ENCODE assay signal across 25 mouse cellular contexts in the genomic region with DNA sequence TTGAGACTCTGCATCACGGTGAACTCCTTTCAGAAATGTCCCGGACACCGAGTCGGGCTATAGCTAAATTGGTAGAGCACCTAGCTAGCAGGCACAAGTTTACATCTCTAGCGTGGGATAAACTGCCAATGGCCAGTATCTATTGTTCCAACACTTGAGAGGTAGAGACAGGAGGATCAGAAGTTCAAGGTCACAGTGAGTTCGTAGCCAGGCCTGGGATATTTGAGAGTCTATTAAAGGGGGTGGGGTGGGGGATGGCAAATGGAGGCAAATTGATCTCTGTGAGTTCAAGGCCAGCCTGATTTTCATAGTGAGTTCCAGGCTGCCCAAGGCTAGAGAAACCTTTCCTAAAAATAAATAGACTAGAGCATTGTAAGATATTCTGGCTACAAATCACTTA. TPM values are rescaled to one million over a fixed set of nuclear protein-coding genes. Genes with fewer than 3 reads are reported as not detected.
DNase-seq lines count a peak whose midpoint lies in the region; TF ChIP-seq lines count a peak whose summit lies in the region.
"Had no signal": no experiment of that assay in that cellular context is flagged by ENCODE, and none has a peak within 500 bp of the region (broad histone marks: within the 10 kb centered on the region; RNA-seq: fewer than 3 reads in every experiment).

No protein-coding gene starts in this region.

- no peaks in the 10 kb centered on the region for H3K36me3 ChIP-seq in macrophage (ENCODE audit: inconsistent target)
- H3K36me3 ChIP-seq: embryonic facial prominence, embryonic 10.5 days; embryonic facial prominence, embryonic 12.5 days; forebrain, embryonic 15.5 days had no signal

- peak; percentile 56 for DNase-seq in heart, adult 11 months
- DNase-seq in heart, postnatal 36 days: no peak
- DNase-seq in ES-CJ7 (ENCODE audit: low read depth, low spot score): peak; percentile 40
- DNase-seq in ZHBTc4 (ENCODE audit: low read depth, low spot score): peak; percentile 27
- no peak for DNase-seq in left cerebral cortex, adult 8-10 months (ENCODE audit: low spot score in 2 of 2)
- DNase-seq in kidney, adult 11 months: no peak
- no peak for DNase-seq in layer of hippocampus, adult 2 months (ENCODE audit: low spot score in 2 of 2)

- H3K4me3 ChIP-seq in macrophage (ENCODE audit: inconsistent target): no peak overlapping the region
- no peak overlapping the region for H3K4me3 ChIP-seq in layer of hippocampus, adult 2 months
- H3K4me3 ChIP-seq: embryonic facial prominence, embryonic 10.5 days; embryonic facial prominence, embryonic 12.5 days; forebrain, embryonic 13.5 days; forebrain, embryonic 15.5 days had no signal

- WGBS in macrophage (ENCODE audit: missing documents): 95% methylated on average over 6 of the region's 6 CpGs

- H3K79me2 ChIP-seq in macrophage (ENCODE audit: inconsistent target): no peaks in the 10 kb centered on the region

- intact Hi-C loops in heart, postnatal 36 days (cut with DNase I): loop anchor here (2.0 kb wide), 3 partner anchors 38 to 234 kb away; a partner anchor contains a TSS

- H3K27ac ChIP-seq in macrophage: peak overlapping the region; percentile 42
- H3K27ac ChIP-seq in layer of hippocampus, adult 2 months: no peak overlapping the region
- H3K27ac ChIP-seq: embryonic facial prominence, embryonic 10.5 days; embryonic facial prominence, embryonic 12.5 days; forebrain, embryonic 13.5 days; forebrain, embryonic 15.5 days had no signal

- TF ChIP-seq CTCF in layer of hippocampus, adult 2 months (conservative IDR thresholded peaks at IDR 0.05): no peak

RNA-seq across cellular contexts. Expression of a gene that starts 47.0 kb away (rescaled TPM):
- 100 to 1,000 TPM; 145 to 186 TPM for total RNA-seq in heart, postnatal 36 days (2021)
- total RNA-seq in macrophage (2018; cell fraction: chromatin; rRNA removed): 100 to 1,000 TPM in 6 of 26 experiments, 10 to 100 TPM in 20; 29.2 to 170 (median 66.5) TPM
- 100 to 1,000 TPM in 16 of 26 experiments, 10 to 100 TPM in 10; 69.8 to 600 (median 172) TPM for total RNA-seq in macrophage (2018; cell fraction: cytosol; rRNA removed)
- 100 to 1,000 TPM in 18 of 26 experiments, 10 to 100 TPM in 8; 52.3 to 342 (median 141) TPM for total RNA-seq in macrophage (2018; cell fraction: nucleus; rRNA removed)
- 52.5 to 182 TPM (median 116 TPM) in 3 replicates for polyA plus RNA-seq in macrophage (2018)
- 100 to 1,000 TPM; 261 to 308 (median 282) TPM for total RNA-seq in left cerebral cortex, adult 8-10 months (2022)
- 100 to 1,000 TPM; 359 to 361 TPM for total RNA-seq in layer of hippocampus, adult 2 months (2021)

RNA-seq across cellular contexts. Expression of a gene that starts 52.1 kb away (rescaled TPM):
- total RNA-seq in heart, postnatal 36 days (2021): not detected
- total RNA-seq in macrophage (2018; cell fraction: chromatin; rRNA removed): 1 to 10 TPM in 6 of 26 experiments, under 1 TPM in 5, not detected in 15; 0.25 to 2.8 (median 1.1) TPM
- total RNA-seq in macrophage (2018; cell fraction: cytosol; rRNA removed): not detected
- total RNA-seq in macrophage (2018; cell fraction: nucleus; rRNA removed): under 1 TPM in 6 of 26 experiments, not detected in 20; 0.28 to 0.84 (median 0.67) TPM
- polyA plus RNA-seq in macrophage (2018): not detected in 3 replicates
- total RNA-seq in left cerebral cortex, adult 8-10 months (2022): not detected
- not detected for total RNA-seq in layer of hippocampus, adult 2 months (2021)
- total RNA-seq: adrenal gland, adult 18-20 months; adrenal gland, adult 8-10 months; adrenal gland, postnatal 14 days; adrenal gland, postnatal 36 days; CH12.LX; forebrain, postnatal 0 days; MEL had no signal
- polyA plus RNA-seq: activated CD4-positive, CD25-positive, alpha-beta regulatory T cell, adult 4 months; brain, embryonic 14.5 days; CD4-positive, CD25-positive, alpha-beta regulatory T cell, adult 4 months; cortical plate, adult 2 months; embryonic facial prominence, embryonic 10.5 days; embryonic facial prominence, embryonic 12.5 days; embryonic facial prominence, embryonic 14.5 days; forebrain, embryonic 11.5 days; forebrain, embryonic 13.5 days; forebrain, embryonic 15.5 days; forebrain, postnatal 0 days had no signal

Comparison
In these comparisons a context has a peak if more than half of its experiments do, and no peak if none do; other contexts are left out.
1. DNase-seq: peak in heart, adult 11 months (single experiment), ES-CJ7 (single experiment) and ZHBTc4 (single experiment); none in heart, postnatal 36 days (0 of 2), left cerebral cortex, adult 8-10 months (0 of 2), kidney, adult 11 months (single experiment) and layer of hippocampus, adult 2 months (0 of 2).